Mouse (Mus musculus) liver, postnatal 0 days (tissue): ENCODE results near the gene Hdc.

Source experiments
- CTCF ChIP-seq: sonication (generic); IDR thresholded peaks from 2 replicates; pipeline ENCODE4 v1.5.1; 2016; ENCODE audit warnings: antibody characterized with exemption, low read depth
- EP300 ChIP-seq: IDR thresholded peaks from 2 replicates; pipeline ENCODE4 v1.6.1; 2016; ENCODE audit warnings: antibody characterized with exemption, low read depth, mild to moderate bottlenecking

GRCm38 (mm10) chr2:126597279-126598241, 21.5 kb downstream of the Hdc start:
- TF ChIP-seq EP300 = no peak
- no peak for TF ChIP-seq CTCF
